Mouse (Mus musculus): ENCODE measurements around the gene Rhou. TPM values are rescaled to one million over a fixed set of nuclear protein-coding genes. Genes with fewer than 3 reads are reported as not detected.
"Not testable (repeated sequence)": the region's sequence is repeated elsewhere in the genome, so short reads cannot be mapped to it uniquely, and the experiment has no call there.

Gene Rhou
- polyA plus RNA-seq, 1 experiment from 2014 or later, result 15.7 TPM

GRCm38 (mm10) chr8:123628968-123629755 is 24.6 kb upstream of the Rhou start:
- DNase-seq (ENCODE audit: low spot score) (peak; percentile 89), ATAC-seq (ENCODE audit: insufficient read depth, low FRiP score, low TSS enrichment) (no peak)
- 12% methylated on average over 19 of the region's 19 CpGs for WGBS
- Histone ChIP-seq H3K27me3 (ENCODE audit: control insufficient read depth, insufficient read depth, low read length) (peaks cover 24% of the 10 kb centered on the region), H3K4me1 (ENCODE audit: control insufficient read depth, insufficient read depth, low read length) (peaks cover 2% of the 10 kb centered on the region; the same call in 1 of the 2 replicates), H3K36me3 (ENCODE audit: control insufficient read depth, insufficient read depth, low read length) (no peaks in the 10 kb centered on the region), H3K9me3 (ENCODE audit: control insufficient read depth, low read length) (no peaks in the 10 kb centered on the region), H3K27ac (ENCODE audit: low read depth, low read length) (no peak overlapping the region), H3K4me2 (ENCODE audit: low read depth) (peak overlapping the region; percentile 51), H3K9ac (ENCODE audit: low read length) (no peak overlapping the region), H3K4me3 (ENCODE audit: low read depth, low read length) (peak overlapping the region; percentile 22; the same call in 1 of the 2 replicates)

GRCm38 (mm10) chr8:123630058-123630457 is 23.7 kb upstream of the Rhou start:
- H3K27me3 ChIP-seq (ENCODE audit: control insufficient read depth, insufficient read depth, low read length), result peaks cover 15% of the 10 kb centered on the region
- no peak overlapping the region for H3K4me3 ChIP-seq (ENCODE audit: low read depth, low read length)
- DNase-seq (ENCODE audit: low spot score), result no peak
- no peak overlapping the region for H3K4me2 ChIP-seq (ENCODE audit: low read depth)
- no peaks in the 10 kb centered on the region for H3K9me3 ChIP-seq (ENCODE audit: control insufficient read depth, low read length)
- no peak overlapping the region for H3K27ac ChIP-seq (ENCODE audit: low read depth, low read length)
- peaks cover 2% of the 10 kb centered on the region; the same call in 1 of the 2 replicates for H3K4me1 ChIP-seq (ENCODE audit: control insufficient read depth, insufficient read depth, low read length)
- no peak overlapping the region for H3K9ac ChIP-seq (ENCODE audit: low read length)
- no peaks in the 10 kb centered on the region for H3K36me3 ChIP-seq (ENCODE audit: control insufficient read depth, insufficient read depth, low read length)
- 47% methylated on average over 10 of the region's 10 CpGs for WGBS
- ATAC-seq (ENCODE audit: insufficient read depth, low FRiP score, low TSS enrichment), result no peak

GRCm38 (mm10) chr8:123630841-123631251 is 22.9 kb upstream of the Rhou start:
- Histone ChIP-seq H3K9ac (ENCODE audit: low read length) (no peak overlapping the region), H3K27ac (ENCODE audit: low read depth, low read length) (no peak overlapping the region), H3K9me3 (ENCODE audit: control insufficient read depth, low read length) (no peaks in the 10 kb centered on the region), H3K4me2 (ENCODE audit: low read depth) (no peak overlapping the region), H3K4me3 (ENCODE audit: low read depth, low read length) (no peak overlapping the region), H3K4me1 (ENCODE audit: control insufficient read depth, insufficient read depth, low read length) (peaks cover 2% of the 10 kb centered on the region; the same call in 1 of the 2 replicates), H3K36me3 (ENCODE audit: control insufficient read depth, insufficient read depth, low read length) (no peaks in the 10 kb centered on the region), H3K27me3 (ENCODE audit: control insufficient read depth, insufficient read depth, low read length) (peaks cover 11% of the 10 kb centered on the region)
- DNase-seq (ENCODE audit: low spot score) (no peak), ATAC-seq (ENCODE audit: insufficient read depth, low FRiP score, low TSS enrichment) (no peak)
- WGBS, result 33% methylated on average over 12 of the region's 12 CpGs

GRCm38 (mm10) chr8:123631746-123632145 is 22.0 kb upstream of the Rhou start:
- H3K9ac ChIP-seq (ENCODE audit: low read length); H3K4me1 ChIP-seq (ENCODE audit: control insufficient read depth, insufficient read depth, low read length); H3K4me2 ChIP-seq (ENCODE audit: low read depth); H3K9me3 ChIP-seq (ENCODE audit: control insufficient read depth, low read length); ATAC-seq (ENCODE audit: insufficient read depth, low FRiP score, low TSS enrichment); H3K4me3 ChIP-seq (ENCODE audit: low read depth, low read length); H3K27ac ChIP-seq (ENCODE audit: low read depth, low read length); H3K27me3 ChIP-seq (ENCODE audit: control insufficient read depth, insufficient read depth, low read length); H3K36me3 ChIP-seq (ENCODE audit: control insufficient read depth, insufficient read depth, low read length); DNase-seq (ENCODE audit: low spot score): not testable (repeated sequence)
- 67% methylated on average over 3 of the region's 3 CpGs for WGBS

- DNase-seq (ENCODE audit: low spot score) (no peak), ATAC-seq (ENCODE audit: insufficient read depth, low FRiP score, low TSS enrichment) (no peak)
- 86% methylated on average over 4 of the region's 4 CpGs for WGBS
- Histone ChIP-seq H3K9ac (ENCODE audit: low read length) (no peak overlapping the region), H3K4me2 (ENCODE audit: low read depth) (no peak overlapping the region), H3K27ac (ENCODE audit: low read depth, low read length) (no peak overlapping the region), H3K4me1 (ENCODE audit: control insufficient read depth, insufficient read depth, low read length) (peaks cover 2% of the 10 kb centered on the region; the same call in 1 of the 2 replicates), H3K9me3 (ENCODE audit: control insufficient read depth, low read length) (no peaks in the 10 kb centered on the region), H3K4me3 (ENCODE audit: low read depth, low read length) (no peak overlapping the region), H3K36me3 (ENCODE audit: control insufficient read depth, insufficient read depth, low read length) (no peaks in the 10 kb centered on the region), H3K27me3 (ENCODE audit: control insufficient read depth, insufficient read depth, low read length) (peaks cover 9% of the 10 kb centered on the region; the same call in 1 of the 2 replicates)
These were observed 21.5 kb upstream of the Rhou start for GRCm38 (mm10) chr8:123632257-123632656.

- Histone ChIP-seq H3K36me3 (ENCODE audit: control insufficient read depth, insufficient read depth, low read length) (no peaks in the 10 kb centered on the region), H3K4me3 (ENCODE audit: low read depth, low read length) (no peak overlapping the region), H3K9me3 (ENCODE audit: control insufficient read depth, low read length) (no peaks in the 10 kb centered on the region), H3K27me3 (ENCODE audit: control insufficient read depth, insufficient read depth, low read length) (peaks cover 2% of the 10 kb centered on the region; the same call in 1 of the 2 replicates), H3K9ac (ENCODE audit: low read length) (no peak overlapping the region), H3K27ac (ENCODE audit: low read depth, low read length) (no peak overlapping the region), H3K4me2 (ENCODE audit: low read depth) (no peak overlapping the region), H3K4me1 (ENCODE audit: control insufficient read depth, insufficient read depth, low read length) (peaks cover under 1% of the 10 kb centered on the region; the same call in 1 of the 2 replicates)
- 82% methylated on average over 7 of the region's 7 CpGs for WGBS
- no peak for DNase-seq (ENCODE audit: low spot score)
- ATAC-seq (ENCODE audit: insufficient read depth, low FRiP score, low TSS enrichment), result no peak
These were observed 19.9 kb upstream of the Rhou start for GRCm38 (mm10) chr8:123633801-123634200.

GRCm38 (mm10) chr8:123634395-123635131 is 19.2 kb upstream of the Rhou start:
- Histone ChIP-seq H3K9ac (ENCODE audit: low read length) (no peak overlapping the region), H3K27ac (ENCODE audit: low read depth, low read length) (no peak overlapping the region), H3K4me2 (ENCODE audit: low read depth) (no peak overlapping the region), H3K4me1 (ENCODE audit: control insufficient read depth, insufficient read depth, low read length) (no peaks in the 10 kb centered on the region), H3K9me3 (ENCODE audit: control insufficient read depth, low read length) (no peaks in the 10 kb centered on the region), H3K36me3 (ENCODE audit: control insufficient read depth, insufficient read depth, low read length) (no peaks in the 10 kb centered on the region), H3K4me3 (ENCODE audit: low read depth, low read length) (no peak overlapping the region), H3K27me3 (ENCODE audit: control insufficient read depth, insufficient read depth, low read length) (no peaks in the 10 kb centered on the region)
- ATAC-seq (ENCODE audit: insufficient read depth, low FRiP score, low TSS enrichment), result no peak
- 57% methylated on average over 3 of the region's 3 CpGs for WGBS
- no peak for DNase-seq (ENCODE audit: low spot score)

GRCm38 (mm10) chr8:123635671-123636070 is 18.1 kb upstream of the Rhou start:
- no peak for ATAC-seq (ENCODE audit: insufficient read depth, low FRiP score, low TSS enrichment)
- Histone ChIP-seq H3K4me1 (ENCODE audit: control insufficient read depth, insufficient read depth, low read length) (no peaks in the 10 kb centered on the region), H3K27ac (ENCODE audit: low read depth, low read length) (no peak overlapping the region), H3K9ac (ENCODE audit: low read length) (no peak overlapping the region), H3K4me3 (ENCODE audit: low read depth, low read length) (no peak overlapping the region), H3K27me3 (ENCODE audit: control insufficient read depth, insufficient read depth, low read length) (no peaks in the 10 kb centered on the region), H3K9me3 (ENCODE audit: control insufficient read depth, low read length) (no peaks in the 10 kb centered on the region), H3K36me3 (ENCODE audit: control insufficient read depth, insufficient read depth, low read length) (no peaks in the 10 kb centered on the region), H3K4me2 (ENCODE audit: low read depth) (no peak overlapping the region)
- no peak for DNase-seq (ENCODE audit: low spot score)
- WGBS, result 74% methylated on average over 11 of the region's 11 CpGs
